Comparison of ENCODE assay signal across 13 mouse cellular contexts in genomic region chr14:71475656-71476055, GRCm38 (mm10).
DNase-seq lines count a peak whose midpoint lies in the region; ATAC-seq and TF ChIP-seq lines count a peak whose summit lies in the region.
"Had no signal": no experiment of that assay in that cellular context is flagged by ENCODE, and none has a peak within 500 bp of the region (broad histone marks: within the 10 kb centered on the region; RNA-seq: fewer than 3 reads in every experiment).

No protein-coding gene starts in this region.

- no peak overlapping the region for H3K4me2 ChIP-seq in kidney, postnatal 0 days (ENCODE audit: low read length)
- H3K4me2 ChIP-seq: hindbrain, embryonic 13.5 days; liver, embryonic 15.5 days had no signal

- no peaks in the 10 kb centered on the region for H3K9me3 ChIP-seq in kidney, postnatal 0 days (replicated peaks; ENCODE audit: low read length)
- H3K9me3 ChIP-seq: hindbrain, embryonic 13.5 days; liver, embryonic 15.5 days had no signal

- intact Hi-C loops in left cerebral cortex, postnatal 36 days (cut with DNase I), result no loop called here

- peak; percentile 72 for TF ChIP-seq CTCF in kidney, postnatal 0 days (IDR thresholded peaks at IDR 0.05; ENCODE audit: low read depth)

- H3K27me3 ChIP-seq in kidney, postnatal 0 days (ENCODE audit: insufficient read depth, low read length), result no peaks in the 10 kb centered on the region
- H3K27me3 ChIP-seq: hindbrain, embryonic 13.5 days; liver, embryonic 15.5 days had no signal

- no peak for ATAC-seq in kidney, postnatal 0 days (replicated peaks; ENCODE audit: low FRiP score, low read depth)
- ATAC-seq: midbrain, embryonic 16.5 days had no signal

- no peak overlapping the region for H3K27ac ChIP-seq in kidney, postnatal 0 days
- H3K27ac ChIP-seq: hindbrain, embryonic 13.5 days; liver, embryonic 15.5 days had no signal

- DNase-seq in embryo, embryonic 10 days (ENCODE audit: low spot score), result peak; percentile 4
- DNase-seq in embryo, embryonic 9.5 days (ENCODE audit: extremely low spot score), result no peak
- DNase-seq in kidney, postnatal 0 days (ENCODE audit: low spot score), result peak; percentile 33
- DNase-seq in kidney, adult 18-20 months, result no peak
- peak; percentile 2 for DNase-seq in 3T3-L1 (ENCODE audit: low read depth, low spot score)
- DNase-seq in adrenal gland, postnatal 10 days, result peak; percentile 25
- DNase-seq in thymus, adult 18-20 months, result no peak
- no peak for DNase-seq in left cerebral cortex, postnatal 36 days (ENCODE audit: low spot score in 2 of 2)
- DNase-seq: gastrocnemius, postnatal 10 days; layer of hippocampus, postnatal 36 days had no signal

- WGBS in kidney, postnatal 0 days, result 50% methylated on average over 2 of the region's 2 CpGs

- no peaks in the 10 kb centered on the region for H3K4me1 ChIP-seq in kidney, postnatal 0 days (replicated peaks; ENCODE audit: insufficient read depth, low read length)
- H3K4me1 ChIP-seq: hindbrain, embryonic 13.5 days; liver, embryonic 15.5 days had no signal

- no peaks in the 10 kb centered on the region for H3K36me3 ChIP-seq in kidney, postnatal 0 days (ENCODE audit: insufficient read depth, low read length)
- H3K36me3 ChIP-seq: hindbrain, embryonic 13.5 days; liver, embryonic 15.5 days had no signal

- H3K4me3 ChIP-seq in kidney, postnatal 0 days (replicated peaks; ENCODE audit: low read depth, low read length), result no peak overlapping the region
- H3K4me3 ChIP-seq: hindbrain, embryonic 13.5 days; liver, embryonic 15.5 days had no signal

- H3K9ac ChIP-seq in kidney, postnatal 0 days (ENCODE audit: low read depth, low read length), result no peak overlapping the region
- H3K9ac ChIP-seq: hindbrain, embryonic 13.5 days; liver, embryonic 15.5 days had no signal

Comparison
In these comparisons a context has a peak if more than half of its experiments do, and no peak if none do; other contexts are left out.
1. DNase-seq: peak in embryo, embryonic 10 days (single experiment), kidney, postnatal 0 days (single experiment), 3T3-L1 (single experiment) and adrenal gland, postnatal 10 days (single experiment); none in embryo, embryonic 9.5 days (single experiment), kidney, adult 18-20 months (single experiment), thymus, adult 18-20 months (0 of 2) and left cerebral cortex, postnatal 36 days (0 of 2).